Mouse (Mus musculus) G1E (cell line): ENCODE measurements around the gene Rpap3. TPM values are rescaled to one million over a fixed set of nuclear protein-coding genes. Genes with fewer than 3 reads are reported as not detected.

Experiments
- ATAC-seq: 2 replicates; pipeline ENCODE4 v1.8.0; 2016; ENCODE audit warnings: mild to moderate bottlenecking; ENCODE audit not compliant: insufficient number of reproducible peaks, poor library complexity, low FRiP score, severe bottlenecking; ENCODE audit errors: extremely low read depth
- DNase-seq: peaks from one replicate; pipeline ENCODE4 v3.0.0; 2012; ENCODE audit warnings: low spot score
- H3K27me3 ChIP-seq: 2 replicates; pipeline ENCODE4 v1.6.1; 2012; ENCODE audit warnings: mild to moderate bottlenecking, low read length, inconsistent platforms; ENCODE audit not compliant: insufficient read depth
- H3K36me3 ChIP-seq: replicated peaks from 2 replicates; pipeline ENCODE3; 2012; ENCODE audit warnings: mild to moderate bottlenecking, inconsistent platforms
- H3K4me1 ChIP-seq: 2 replicates; pipeline ENCODE4 v1.6.1; 2012; ENCODE audit warnings: low read depth, low read length, inconsistent platforms, mixed read lengths; ENCODE audit not compliant: insufficient read depth
- H3K4me3 ChIP-seq: 2 replicates; pipeline ENCODE4 v1.5.1; 2012; ENCODE audit warnings: low read depth, mild to moderate bottlenecking, inconsistent platforms, low read length, moderate library complexity, mixed read lengths
- H3K9me3 ChIP-seq: replicated peaks from 2 replicates; pipeline ENCODE4 v1.6.1; 2012; ENCODE audit warnings: inconsistent platforms
- CTCF ChIP-seq: IDR thresholded peaks from 2 replicates; pipeline ENCODE4 v1.5.1; 2012; ENCODE audit warnings: low read depth, low read length, inconsistent platforms, mixed read lengths
- GATA1 ChIP-seq: IDR thresholded peaks from 2 replicates; pipeline ENCODE4 v1.6.1; 2012; ENCODE audit warnings: borderline replicate concordance, low read length, inconsistent platforms, mixed read lengths
- GATA2 ChIP-seq: IDR thresholded peaks from 2 replicates; pipeline ENCODE4 v1.6.1; 2012; ENCODE audit warnings: low read depth, low read length, inconsistent platforms, borderline replicate concordance
- POLR2AphosphoS5 ChIP-seq: IDR thresholded peaks from 2 replicates; pipeline ENCODE4 v1.6.1; 2012; ENCODE audit warnings: low read depth, low read length, inconsistent platforms; ENCODE audit not compliant: insufficient replicate concordance
- TAL1 ChIP-seq: conservative IDR thresholded peaks from 2 replicates; pipeline ENCODE4 v1.6.1; 2012; ENCODE audit warnings: low read depth, low read length, inconsistent platforms, mixed read lengths
- polyA plus RNA-seq: library from polyadenylated mRNA; stranded (reverse); fragments of >175 nt; gene quantifications from 2 replicates; pipeline ENCODE4 v1.2.3, GENCODE M21; 2012
- total RNA-seq, 2 experiments: library from RNA; stranded (forward) in 1 of 2; stranded (reverse) in 1 of 2; fragments of 200-1000 nt in 1 of 2; fragments of >200 nt in 1 of 2; fragmentation: Nextera tagmentation in 1 of 2; gene quantifications; 2 replicates each; pipeline ENCODE4 v1.2.3; 2014 to 2017

The Rpap3 gene
- total and polyA plus RNA-seq, 3 experiments: 19.8 to 37.8 (median 21.6) TPM

DNA sequence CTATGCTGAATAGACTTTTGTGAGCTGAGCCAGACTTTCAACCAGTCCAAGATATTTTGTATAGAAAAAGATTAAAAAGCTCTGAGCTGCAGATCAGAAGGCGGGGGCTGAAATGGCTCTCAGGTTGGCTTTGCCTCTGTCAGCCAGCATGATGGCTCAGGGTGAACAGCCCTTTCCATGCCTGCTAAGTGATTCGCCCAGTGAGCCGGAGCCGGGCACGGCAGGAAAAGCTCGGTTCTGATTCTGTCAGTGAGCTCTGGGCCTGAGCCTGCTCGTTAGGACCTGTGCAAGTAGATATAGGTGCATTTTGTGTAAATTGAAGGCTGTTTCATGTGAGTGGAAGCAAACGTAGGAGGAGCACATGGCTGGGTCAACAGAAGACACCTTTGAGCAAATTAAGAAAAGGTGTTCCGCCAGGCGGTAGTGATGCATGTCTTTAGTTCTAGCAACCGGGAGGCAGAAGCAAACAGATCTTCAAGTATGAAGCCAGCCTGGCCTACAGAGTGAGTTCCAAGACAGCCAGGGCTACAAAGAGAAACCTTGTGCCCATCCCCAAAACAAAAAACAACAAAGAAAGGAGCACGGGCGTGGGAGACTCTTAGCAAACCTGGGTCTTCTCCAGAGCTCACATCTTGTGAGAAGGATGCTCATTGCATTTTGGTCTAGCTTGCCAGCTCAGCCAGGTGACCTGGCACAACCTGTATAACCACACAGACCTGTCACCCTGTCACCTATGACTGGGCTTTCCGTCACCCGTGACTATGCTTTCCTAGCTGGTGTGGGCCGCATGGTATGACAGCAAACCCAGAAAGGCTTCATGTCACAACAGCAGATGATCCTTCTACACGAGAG lies 18.9 kb upstream of the Rpap3 start:
- no peak overlapping the region for H3K4me3 ChIP-seq
- ATAC-seq (no peak), DNase-seq (no peak)
- no peak for TF ChIP-seq CTCF
- TF ChIP-seq GATA1: no peak
- no peak for TF ChIP-seq POLR2AphosphoS5
- no peak for TF ChIP-seq TAL1
- no peak for TF ChIP-seq GATA2
- no peaks in the 10 kb centered on the region for H3K36me3 ChIP-seq
- H3K4me1 ChIP-seq: no peaks in the 10 kb centered on the region
- no peaks in the 10 kb centered on the region for H3K9me3 ChIP-seq
- H3K27me3 ChIP-seq: peaks cover 52% of the 10 kb centered on the region

DNA sequence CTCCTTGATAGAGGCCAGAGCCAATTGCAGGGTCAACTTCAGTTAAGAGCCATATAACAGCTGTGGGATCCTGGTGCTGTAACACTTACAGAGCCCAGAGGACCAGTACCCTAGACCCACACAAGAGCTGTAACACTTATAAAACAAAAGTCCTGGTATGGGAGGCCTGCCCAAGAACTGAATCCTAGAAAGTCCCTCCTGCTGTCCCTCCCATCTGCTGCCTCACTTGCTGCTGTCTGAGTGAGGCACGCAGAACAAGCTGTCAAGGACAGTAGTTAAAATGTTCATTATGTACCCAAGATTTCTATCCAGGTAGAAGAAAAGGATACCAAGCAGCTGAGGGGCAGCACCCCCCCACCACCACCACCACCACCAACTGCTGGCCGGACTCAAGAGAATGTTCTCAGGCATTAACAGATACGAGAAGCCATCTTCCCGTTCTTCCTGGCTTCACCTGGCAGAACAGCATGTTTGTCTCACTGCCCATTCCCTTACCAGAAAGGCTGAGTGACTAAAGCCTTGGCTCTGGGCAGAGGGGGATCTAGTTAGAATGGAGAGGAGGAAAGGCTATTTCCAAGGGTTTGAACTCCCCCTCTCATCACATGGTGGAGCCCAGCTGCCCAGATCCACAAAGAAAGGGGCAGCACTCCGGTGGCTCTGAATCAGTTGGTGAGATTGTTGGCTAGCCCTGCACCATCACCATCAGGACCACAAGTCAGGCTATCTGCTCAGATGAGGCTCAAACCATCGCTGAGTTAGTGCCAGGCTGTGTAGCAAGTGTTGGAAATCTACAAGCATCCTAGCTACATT lies 18.1 kb upstream of the Rpap3 start:
- Histone ChIP-seq H3K9me3 (no peaks in the 10 kb centered on the region), H3K27me3 (peaks cover 52% of the 10 kb centered on the region), H3K36me3 (no peaks in the 10 kb centered on the region), H3K4me3 (no peak overlapping the region), H3K4me1 (no peaks in the 10 kb centered on the region)
- TF ChIP-seq GATA1 (no peak), TAL1 (no peak), GATA2 (no peak), POLR2AphosphoS5 (no peak), CTCF (no peak)
- DNase-seq (no peak), ATAC-seq (no peak)

DNA sequence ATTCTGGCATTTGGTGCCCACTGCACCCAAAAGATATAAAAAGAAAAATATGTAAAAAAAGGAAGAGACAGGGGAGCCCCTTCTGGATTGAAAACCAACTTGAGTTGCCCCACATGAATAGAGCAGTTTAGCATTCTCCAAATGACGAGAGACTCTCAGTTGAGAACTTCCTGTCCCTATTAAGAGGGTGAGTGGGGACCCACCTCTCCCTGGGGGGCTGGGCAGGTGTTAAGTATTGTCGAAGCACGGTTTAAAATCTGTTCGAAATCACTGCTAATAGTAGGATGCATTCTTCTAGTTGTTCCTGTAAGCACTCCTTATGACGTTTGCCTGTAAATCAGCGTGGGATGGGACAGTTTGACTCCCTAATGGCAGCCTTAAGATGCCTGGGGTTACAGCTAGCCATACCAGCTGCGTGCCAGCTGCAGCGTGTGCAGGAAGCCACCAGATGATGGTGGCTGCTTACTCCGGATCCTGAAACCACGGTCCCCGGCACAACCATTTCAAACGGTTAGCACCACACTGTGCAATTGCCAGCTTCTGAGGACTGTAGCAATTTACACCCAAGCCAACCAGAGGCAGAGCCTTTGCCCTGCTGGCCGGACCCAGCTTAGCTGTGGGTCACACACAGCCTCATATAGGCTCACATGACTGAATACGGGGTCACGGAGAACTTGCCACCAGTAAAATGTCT lies 15.5 kb upstream of the Rpap3 start:
- Histone ChIP-seq H3K4me3 (no peak overlapping the region), H3K36me3 (no peaks in the 10 kb centered on the region), H3K27me3 (peaks cover 36% of the 10 kb centered on the region), H3K9me3 (no peaks in the 10 kb centered on the region), H3K4me1 (no peaks in the 10 kb centered on the region)
- DNase-seq (no peak), ATAC-seq (no peak)
- no peak for TF ChIP-seq GATA1
- TF ChIP-seq POLR2AphosphoS5: no peak
- no peak for TF ChIP-seq GATA2
- TF ChIP-seq TAL1: no peak
- no peak for TF ChIP-seq CTCF

DNA sequence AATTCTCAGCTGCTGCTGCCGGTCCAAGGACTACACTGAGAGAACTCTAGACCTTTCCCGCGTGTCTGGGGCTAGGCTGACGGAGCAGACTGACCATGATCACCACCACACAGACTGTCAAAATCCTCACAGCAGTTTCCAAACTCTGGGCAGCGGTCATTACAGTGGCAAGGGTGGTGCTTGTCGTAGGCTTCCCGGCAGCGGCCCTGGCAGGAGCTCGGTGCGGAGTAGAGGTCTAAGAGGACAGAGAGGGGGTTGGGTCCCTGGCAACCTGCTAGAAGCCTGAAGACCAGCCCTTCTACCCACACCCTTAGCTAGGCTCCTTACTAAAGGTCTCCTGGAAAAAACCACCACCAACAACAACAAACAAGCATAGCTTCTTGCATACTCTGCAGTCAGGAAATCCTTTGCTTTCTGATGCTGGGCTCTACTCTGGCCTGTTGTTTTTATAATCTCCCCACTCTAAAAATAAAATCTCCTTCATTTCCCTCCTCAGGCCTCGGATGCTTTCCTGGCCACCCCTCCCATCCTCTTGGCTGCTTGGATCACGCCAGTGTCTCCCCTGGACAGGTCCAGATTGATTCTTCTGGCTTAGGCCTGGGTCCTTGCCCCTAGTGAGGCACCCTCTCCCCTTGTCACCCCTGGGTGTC lies 14.5 kb upstream of the Rpap3 start:
- no peaks in the 10 kb centered on the region for H3K4me1 ChIP-seq
- no peaks in the 10 kb centered on the region for H3K36me3 ChIP-seq
- DNase-seq (no peak), ATAC-seq (no peak)
- TF ChIP-seq CTCF (no peak), TAL1 (no peak)
- H3K4me3 ChIP-seq: no peak overlapping the region
- H3K9me3 ChIP-seq: no peaks in the 10 kb centered on the region
- H3K27me3 ChIP-seq: peaks cover 36% of the 10 kb centered on the region

DNA sequence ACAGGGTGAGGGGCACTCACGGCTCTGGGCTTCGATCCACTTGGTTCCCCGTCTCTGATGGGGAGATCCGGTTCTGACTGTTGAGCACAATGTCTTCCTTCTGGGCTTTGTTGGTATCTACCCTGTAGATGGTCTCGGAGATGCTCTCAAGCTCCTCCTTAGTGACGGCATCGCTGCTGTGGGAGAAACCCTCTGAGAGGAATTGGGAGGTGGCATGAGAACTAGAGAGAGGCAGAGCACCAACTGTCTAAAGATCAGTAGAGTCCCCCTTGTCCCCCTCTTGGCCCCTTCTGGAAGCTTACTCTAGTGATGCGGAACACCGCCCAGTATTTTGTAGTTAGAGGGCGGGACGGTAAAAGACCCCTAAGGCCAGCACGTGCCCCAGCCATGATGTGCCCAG lies 13.9 kb upstream of the Rpap3 start:
- TF ChIP-seq GATA2: no peak
- peaks cover 37% of the 10 kb centered on the region for H3K27me3 ChIP-seq
- H3K4me3 ChIP-seq: no peak overlapping the region
- ATAC-seq: no peak
- H3K36me3 ChIP-seq: no peaks in the 10 kb centered on the region
- no peaks in the 10 kb centered on the region for H3K4me1 ChIP-seq
- no peak for DNase-seq
- no peaks in the 10 kb centered on the region for H3K9me3 ChIP-seq

DNA sequence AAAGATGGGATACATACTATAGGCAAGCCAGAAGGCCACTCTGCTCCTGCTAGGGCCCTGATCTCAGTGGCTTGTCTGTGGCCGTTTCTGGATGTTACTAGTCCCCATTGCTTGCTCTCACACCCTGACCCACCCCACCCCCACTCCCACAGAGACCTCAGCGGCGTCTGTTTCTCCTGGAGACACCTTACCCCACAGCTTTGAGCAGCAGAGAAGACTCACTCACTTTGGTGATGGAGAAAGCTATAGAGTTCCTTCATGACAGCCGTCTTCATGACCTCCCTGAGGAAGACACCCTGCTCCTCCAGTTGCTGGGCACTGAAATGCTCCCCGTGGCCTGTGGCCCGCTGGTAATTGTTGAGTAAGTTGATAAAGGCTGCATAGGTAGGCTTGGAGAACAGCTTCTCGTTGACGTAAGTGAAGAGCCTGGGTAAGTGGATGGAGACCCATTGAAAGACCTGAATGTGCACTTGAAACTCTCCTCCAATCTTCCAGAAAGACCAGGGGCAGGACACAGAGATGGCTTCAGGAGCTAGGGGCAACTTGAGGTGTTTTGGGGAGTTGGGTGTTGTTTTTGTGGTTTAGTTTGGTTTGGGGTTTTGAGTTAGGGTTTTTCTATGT lies 13.0 kb upstream of the Rpap3 start:
- Histone ChIP-seq H3K36me3 (no peaks in the 10 kb centered on the region), H3K4me1 (no peaks in the 10 kb centered on the region), H3K4me3 (no peak overlapping the region), H3K27me3 (peaks cover 38% of the 10 kb centered on the region), H3K9me3 (no peaks in the 10 kb centered on the region)
- ATAC-seq: no peak
- no peak for DNase-seq
- TF ChIP-seq GATA1 (no peak), CTCF (no peak)
